Mouse (Mus musculus): ENCODE results near the gene Exoc4.

The Exoc4 gene

GRCm38 (mm10) chr6:33248894-33249758, at the start of gene Exoc4:
Exoc4 (plus strand) TSS chr6:33249085.
- peak; percentile 98 for DNase-seq

GRCm38 (mm10) chr6:33218780-33219179, 30.1 kb upstream of the Exoc4 start:
- no peak for DNase-seq

GRCm38 (mm10) chr6:33226700-33227099, 22.2 kb upstream of the Exoc4 start:
- DNase-seq: no peak

- DNase-seq: no peak
Measured at GRCm38 (mm10) chr6:33227371-33227770, 21.5 kb upstream of the Exoc4 start.

GRCm38 (mm10) chr6:33241250-33241649, 7.6 kb upstream of the Exoc4 start:
- DNase-seq: no peak

GRCm38 (mm10) chr6:33244546-33244945, 4.3 kb upstream of the Exoc4 start:
- no peak for DNase-seq

GRCm38 (mm10) chr6:33247146-33247545, 1.7 kb upstream of the Exoc4 start:
- no peak for DNase-seq

- no peak for DNase-seq
Measured at GRCm38 (mm10) chr6:33247576-33248355, 1.1 kb upstream of the Exoc4 start.

- DNase-seq: no peak
Measured at GRCm38 (mm10) chr6:33256638-33257037, 7.8 kb downstream of the Exoc4 start.

- no peak for DNase-seq
Measured at GRCm38 (mm10) chr6:33257076-33257789, 8.3 kb downstream of the Exoc4 start.

- no peak for DNase-seq
Measured at GRCm38 (mm10) chr6:33259926-33260325, 11.0 kb downstream of the Exoc4 start.

- no peak for DNase-seq
Measured at GRCm38 (mm10) chr6:33261606-33262005, 12.7 kb downstream of the Exoc4 start.

GRCm38 (mm10) chr6:33263950-33264349, 15.1 kb downstream of the Exoc4 start:
- no peak for DNase-seq

GRCm38 (mm10) chr6:33264388-33264787, 15.5 kb downstream of the Exoc4 start:
- no peak for DNase-seq

GRCm38 (mm10) chr6:33267571-33267970, 18.7 kb downstream of the Exoc4 start:
- no peak for DNase-seq

GRCm38 (mm10) chr6:33283523-33283922, 34.6 kb downstream of the Exoc4 start:
- no peak for DNase-seq

GRCm38 (mm10) chr6:33283936-33284335, 35.1 kb downstream of the Exoc4 start:
- no peak for DNase-seq

- no peak for DNase-seq
Measured at GRCm38 (mm10) chr6:33286376-33286775, 37.5 kb downstream of the Exoc4 start.

GRCm38 (mm10) chr6:33294626-33295025, 45.7 kb downstream of the Exoc4 start:
- DNase-seq: no peak

- no peak for DNase-seq
Measured at GRCm38 (mm10) chr6:33297566-33297965, 48.7 kb downstream of the Exoc4 start.

GRCm38 (mm10) chr6:33298768-33299167, 49.9 kb downstream of the Exoc4 start:
- no peak for DNase-seq

GRCm38 (mm10) chr6:33305996-33306395, 57.1 kb downstream of the Exoc4 start:
- no peak for DNase-seq

GRCm38 (mm10) chr6:33308646-33309045, 59.8 kb downstream of the Exoc4 start:
- no peak for DNase-seq

Measured in lung, adult 18-20 months (tissue).